Mouse (Mus musculus): Measurements from ENCODE around the gene Gm10358. TPM values are rescaled to one million over a fixed set of nuclear protein-coding genes. Genes with fewer than 3 reads are reported as not detected.
"Not testable (repeated sequence)": the region's sequence is repeated elsewhere in the genome, so short reads cannot be mapped to it uniquely, and the experiment has no call there.

Gene Gm10358
- 0.27 TPM in 1 of 2 replicates, not detected in the other for polyA plus RNA-seq (2015; fragmentation: Nextera tagmentation; extraction: Ambion mirVana)

- H3K4me1 ChIP-seq (ENCODE audit: insufficient read depth, low read length): no peaks in the 10 kb centered on the region
- no peak within 1 kb of the TSS for H3K4me3 ChIP-seq (ENCODE audit: low read length)
- 95% methylated on average over 5 of the region's 5 CpGs for WGBS
Measured at GRCm38 (mm10) chr8:75406489-75406888, at the start of gene Gm10358. Gene Gm10358, minus strand, starts transcription at chr8:75406589.

GRCm38 (mm10) chr8:75448394-75448793, 42.0 kb upstream of the Gm10358 start, which contains the start of gene Iqcm:
Gene Iqcm, plus strand, starts transcription at chr8:75448694.
- no peak within 1 kb of the TSS for H3K4me3 ChIP-seq (ENCODE audit: low read length)
- ATAC-seq (ENCODE audit: low FRiP score, low TSS enrichment): no peak
- H3K27ac ChIP-seq (ENCODE audit: low read length): no peak within 1 kb of the TSS
- H3K27me3 ChIP-seq (ENCODE audit: insufficient read depth, low read length): no peaks in the 10 kb centered on the region
- no peaks in the 10 kb centered on the region for H3K36me3 ChIP-seq (ENCODE audit: insufficient read depth, low read length)
- H3K9me3 ChIP-seq (ENCODE audit: low read length): no peaks in the 10 kb centered on the region
- no peak within 1 kb of the TSS for H3K4me2 ChIP-seq (replicated peaks; ENCODE audit: low read depth, low read length)
- 88% methylated on average over 7 of the region's 7 CpGs for WGBS
- H3K4me1 ChIP-seq (ENCODE audit: insufficient read depth, low read length): no peaks in the 10 kb centered on the region
- H3K9ac ChIP-seq (replicated peaks; ENCODE audit: low read length): no peak within 1 kb of the TSS

More at GRCm38 (mm10) chr8:75406489-75406888, at the start of gene Gm10358:
- H3K27ac ChIP-seq (ENCODE audit: low read length): no peak within 1 kb of the TSS
- no peak within 1 kb of the TSS for H3K9ac ChIP-seq (replicated peaks; ENCODE audit: low read length)
- no peak within 1 kb of the TSS for H3K4me2 ChIP-seq (replicated peaks; ENCODE audit: low read depth, low read length)
- H3K27me3 ChIP-seq (ENCODE audit: insufficient read depth, low read length): no peaks in the 10 kb centered on the region
- no peaks in the 10 kb centered on the region for H3K9me3 ChIP-seq (ENCODE audit: low read length)
- ATAC-seq (ENCODE audit: low FRiP score, low TSS enrichment): no peak
- H3K36me3 ChIP-seq (ENCODE audit: insufficient read depth, low read length): no peaks in the 10 kb centered on the region

- not testable (repeated sequence) for H3K36me3 ChIP-seq (ENCODE audit: insufficient read depth, low read length); H3K4me1 ChIP-seq (ENCODE audit: insufficient read depth, low read length); H3K9ac ChIP-seq (replicated peaks; ENCODE audit: low read length); H3K9me3 ChIP-seq (ENCODE audit: low read length); H3K27me3 ChIP-seq (ENCODE audit: insufficient read depth, low read length); ATAC-seq (ENCODE audit: low FRiP score, low TSS enrichment); H3K27ac ChIP-seq (ENCODE audit: low read length); H3K4me2 ChIP-seq (replicated peaks; ENCODE audit: low read depth, low read length); H3K4me3 ChIP-seq (ENCODE audit: low read length)
- WGBS: 87% methylated on average over 3 of the region's 3 CpGs
Measured at GRCm38 (mm10) chr8:75415696-75416095, 9.3 kb upstream of the Gm10358 start.

- 80% methylated on average over 4 of the region's 4 CpGs for WGBS
- no peaks in the 10 kb centered on the region for H3K27me3 ChIP-seq (ENCODE audit: insufficient read depth, low read length)
- H3K27ac ChIP-seq (ENCODE audit: low read length): no peak overlapping the region
- ATAC-seq (ENCODE audit: low FRiP score, low TSS enrichment): no peak
- H3K9ac ChIP-seq (replicated peaks; ENCODE audit: low read length): no peak overlapping the region
- H3K4me3 ChIP-seq (ENCODE audit: low read length): no peak overlapping the region
- H3K4me1 ChIP-seq (ENCODE audit: insufficient read depth, low read length): no peaks in the 10 kb centered on the region
- H3K36me3 ChIP-seq (ENCODE audit: insufficient read depth, low read length): no peaks in the 10 kb centered on the region
- no peaks in the 10 kb centered on the region for H3K9me3 ChIP-seq (ENCODE audit: low read length)
- H3K4me2 ChIP-seq (replicated peaks; ENCODE audit: low read depth, low read length): no peak overlapping the region
Measured at GRCm38 (mm10) chr8:75384770-75385290, 21.6 kb downstream of the Gm10358 start.

- no peaks in the 10 kb centered on the region for H3K9me3 ChIP-seq (ENCODE audit: low read length)
- H3K4me1 ChIP-seq (ENCODE audit: insufficient read depth, low read length): no peaks in the 10 kb centered on the region
- 70% methylated on average over 1 of the region's 1 CpGs for WGBS
- H3K4me2 ChIP-seq (replicated peaks; ENCODE audit: low read depth, low read length): no peak overlapping the region
- H3K27ac ChIP-seq (ENCODE audit: low read length): no peak overlapping the region
- H3K36me3 ChIP-seq (ENCODE audit: insufficient read depth, low read length): no peaks in the 10 kb centered on the region
- no peak overlapping the region for H3K4me3 ChIP-seq (ENCODE audit: low read length)
- ATAC-seq (ENCODE audit: low FRiP score, low TSS enrichment): no peak
- no peak overlapping the region for H3K9ac ChIP-seq (replicated peaks; ENCODE audit: low read length)
- H3K27me3 ChIP-seq (ENCODE audit: insufficient read depth, low read length): no peaks in the 10 kb centered on the region
Measured at GRCm38 (mm10) chr8:75375530-75376123, 30.8 kb downstream of the Gm10358 start.

GRCm38 (mm10) chr8:75372006-75372405, 34.4 kb downstream of the Gm10358 start:
- H3K4me3 ChIP-seq (ENCODE audit: low read length): no peak overlapping the region
- no peak overlapping the region for H3K4me2 ChIP-seq (replicated peaks; ENCODE audit: low read depth, low read length)
- no peaks in the 10 kb centered on the region for H3K4me1 ChIP-seq (ENCODE audit: insufficient read depth, low read length)
- ATAC-seq (ENCODE audit: low FRiP score, low TSS enrichment): no peak
- 78% methylated on average over 2 of the region's 2 CpGs for WGBS
- no peak overlapping the region for H3K9ac ChIP-seq (replicated peaks; ENCODE audit: low read length)
- no peaks in the 10 kb centered on the region for H3K36me3 ChIP-seq (ENCODE audit: insufficient read depth, low read length)
- H3K27ac ChIP-seq (ENCODE audit: low read length): no peak overlapping the region
- no peaks in the 10 kb centered on the region for H3K9me3 ChIP-seq (ENCODE audit: low read length)
- no peaks in the 10 kb centered on the region for H3K27me3 ChIP-seq (ENCODE audit: insufficient read depth, low read length)

Other genes with a start within 250 kb of the Gm10358 start
- gene Rasd2, start 192.6 kb downstream of the Gm10358 start, polyA plus RNA-seq (2015; fragmentation: Nextera tagmentation; extraction: Ambion mirVana): 2.1 and 2.3 TPM in 2 replicates
- gene Iqcm, start 42.1 kb upstream of the Gm10358 start, polyA plus RNA-seq (2015; fragmentation: Nextera tagmentation; extraction: Ambion mirVana): not detected in 2 replicates

Measured in kidney, embryonic 16.5 days (tissue).